Mouse (Mus musculus) ZHBTc4 (cell line): ENCODE data around the gene 6030408B16Rik.

Experiments used
- DNase-seq: peaks from one replicate; pipeline ENCODE4 v3.0.0-alpha.2; 2011; ENCODE audit warnings: low read depth, low spot score

6030408B16Rik gene

DNA sequence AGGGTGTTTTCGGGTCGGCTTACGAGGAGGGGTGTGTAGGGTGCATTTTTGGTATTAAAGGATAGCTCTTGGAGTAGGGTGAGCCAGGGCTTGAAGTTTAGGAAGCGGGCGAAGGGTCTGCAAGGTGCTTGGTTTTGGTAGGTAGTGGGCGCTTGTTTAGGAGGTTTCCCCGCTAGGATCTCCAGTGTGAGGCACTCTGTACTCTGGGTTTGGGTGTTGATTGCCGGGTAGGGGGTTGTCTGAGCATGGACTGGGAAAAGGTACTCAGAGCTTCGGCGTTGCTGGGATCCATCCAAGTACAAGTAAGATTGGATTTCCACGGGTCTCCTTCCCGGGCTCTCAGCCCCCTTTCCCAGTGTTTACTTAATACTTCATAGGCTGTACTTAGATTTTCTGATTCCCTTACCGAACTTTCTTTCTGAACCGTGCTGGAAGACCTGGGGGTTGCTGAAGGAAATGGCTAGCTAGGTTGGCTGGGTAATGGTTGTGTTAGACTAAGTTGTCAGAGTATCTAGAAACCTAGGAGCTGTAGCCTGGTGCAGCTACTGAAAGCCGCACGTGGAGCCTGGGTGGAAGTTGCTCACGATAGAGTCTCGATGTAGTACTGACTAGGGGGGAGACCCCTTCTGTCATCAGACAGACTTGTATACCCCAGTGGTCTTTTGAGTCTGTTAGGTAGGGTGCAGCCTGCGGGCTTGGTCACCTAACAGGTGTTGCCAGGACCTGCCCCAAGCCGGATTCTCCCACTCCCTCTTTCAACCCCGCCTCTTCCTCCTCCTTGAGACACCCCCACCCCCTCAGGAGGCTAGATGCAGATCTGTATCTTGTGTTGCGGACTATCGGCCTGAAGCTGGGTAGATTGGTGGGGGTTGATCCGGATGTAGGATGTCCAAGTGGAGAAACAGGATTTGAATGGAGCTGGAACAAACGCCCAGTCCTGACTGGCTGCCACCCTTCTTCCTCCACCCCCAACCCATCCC, 25.7 kb upstream of the 6030408B16Rik start:
- peak; percentile 93 for DNase-seq

DNA sequence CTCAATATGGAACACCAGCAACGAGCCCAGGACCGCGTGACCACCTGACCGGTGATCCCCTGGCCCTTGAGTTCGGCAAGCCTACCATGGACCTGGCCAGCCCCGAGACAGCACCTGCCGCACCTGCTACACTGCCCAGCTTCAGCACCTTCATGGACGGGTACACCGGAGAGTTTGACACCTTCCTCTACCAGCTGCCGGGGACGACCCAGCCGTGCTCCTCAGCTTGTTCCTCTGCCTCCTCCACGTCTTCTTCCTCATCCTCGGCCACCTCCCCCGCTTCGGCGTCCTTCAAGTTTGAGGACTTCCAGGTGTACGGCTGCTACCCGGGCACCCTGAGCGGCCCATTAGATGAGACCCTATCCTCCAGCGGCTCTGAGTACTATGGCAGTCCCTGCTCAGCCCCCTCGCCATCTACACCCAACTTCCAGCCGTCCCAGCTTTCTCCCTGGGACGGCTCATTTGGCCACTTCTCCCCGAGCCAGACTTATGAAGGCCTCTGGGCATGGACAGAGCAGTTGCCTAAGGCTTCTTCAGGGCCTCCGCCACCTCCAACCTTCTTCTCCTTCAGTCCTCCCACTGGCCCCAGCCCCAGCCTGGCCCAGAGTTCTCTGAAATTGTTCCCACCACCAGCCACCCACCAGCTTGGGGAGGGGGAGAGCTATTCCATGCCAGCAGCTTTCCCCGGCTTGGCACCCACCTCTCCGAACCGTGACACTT, 22.8 kb upstream of the 6030408B16Rik start:
- DNase-seq, result no peak

DNA sequence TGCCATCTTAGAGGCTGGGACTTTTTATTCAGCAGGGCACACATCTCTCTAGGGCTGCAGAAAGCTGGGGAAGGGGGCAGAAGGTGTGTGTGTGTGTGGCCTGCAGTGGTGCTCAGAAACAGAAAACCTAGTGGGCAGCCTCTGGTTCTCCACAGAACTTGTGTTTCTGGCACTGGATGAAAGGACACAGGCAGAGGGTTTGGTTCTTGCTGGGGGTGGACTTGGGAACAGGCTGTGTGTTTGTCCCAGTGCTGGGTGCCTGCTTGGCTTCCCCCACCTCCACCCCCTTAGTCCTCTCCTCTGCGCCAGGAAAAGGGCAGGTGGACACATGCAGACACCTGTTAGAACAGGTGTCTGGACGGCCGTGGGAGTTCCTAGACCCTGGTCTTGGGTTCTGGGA, 21.9 kb upstream of the 6030408B16Rik start:
- DNase-seq, result no peak

DNA sequence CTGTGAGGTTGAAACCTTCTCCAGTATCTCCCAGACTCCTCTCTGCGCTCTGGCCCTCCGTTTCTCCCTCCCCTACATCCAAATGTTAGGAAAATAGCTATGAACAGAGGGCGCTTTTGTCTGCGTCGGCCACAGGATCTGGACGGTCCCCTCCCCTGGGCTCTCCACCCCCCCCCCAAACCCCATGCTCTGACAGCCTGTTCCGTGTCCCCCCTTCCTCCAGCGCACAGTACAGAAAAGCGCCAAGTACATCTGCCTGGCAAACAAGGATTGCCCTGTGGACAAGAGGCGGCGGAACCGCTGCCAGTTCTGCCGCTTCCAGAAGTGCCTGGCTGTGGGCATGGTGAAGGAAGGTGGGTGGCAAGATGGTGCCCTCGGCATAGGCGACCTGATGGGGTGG, 21.5 kb upstream of the 6030408B16Rik start:
- no peak for DNase-seq

DNA sequence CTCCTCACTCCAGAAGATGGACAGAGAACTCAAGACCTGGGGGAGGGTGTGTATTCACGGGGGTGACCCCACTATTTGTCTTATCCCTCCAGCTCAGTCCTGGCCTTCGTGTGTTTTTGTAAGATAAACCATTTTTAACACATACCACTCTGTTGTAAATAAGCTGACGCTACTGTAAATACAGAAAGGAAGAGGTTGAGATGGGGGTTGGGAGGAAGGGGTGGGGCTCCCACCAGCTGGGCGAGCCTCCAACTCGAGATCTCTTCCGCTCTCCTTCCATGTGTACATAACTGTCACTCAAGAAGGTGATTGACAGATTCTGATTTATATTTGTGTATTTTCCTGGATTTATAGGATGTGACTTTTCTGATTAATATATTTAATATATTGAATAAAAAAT, 18.6 kb upstream of the 6030408B16Rik start:
- DNase-seq, result no peak

DNA sequence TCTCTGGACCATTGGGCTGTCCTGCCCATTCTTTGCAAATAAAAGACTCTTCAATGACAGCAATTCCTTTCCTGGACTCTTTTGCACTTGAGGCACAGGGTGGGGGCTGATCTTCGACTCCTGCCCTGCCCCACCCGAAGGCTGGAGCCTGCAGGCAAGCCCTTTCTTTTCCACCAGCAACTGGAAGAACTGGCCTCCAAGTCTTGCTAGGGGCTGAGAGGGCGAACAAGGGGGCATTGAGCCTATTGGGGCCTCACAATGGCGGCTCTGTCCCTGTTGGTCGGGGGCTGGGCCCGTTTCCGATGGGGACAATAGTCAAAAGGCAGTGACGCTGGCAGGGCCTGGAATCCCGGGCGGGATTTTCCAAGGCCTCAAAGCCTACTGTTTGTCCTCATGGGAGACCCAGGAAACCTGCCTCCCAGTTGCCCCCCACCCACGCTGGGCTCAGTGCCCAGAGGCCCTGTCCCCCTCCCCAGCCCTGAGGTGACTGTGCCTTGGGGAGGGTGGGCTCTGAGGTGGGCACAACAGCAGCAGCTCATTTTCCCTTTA, 15.6 kb upstream of the 6030408B16Rik start:
- DNase-seq, result peak; percentile 92

DNA sequence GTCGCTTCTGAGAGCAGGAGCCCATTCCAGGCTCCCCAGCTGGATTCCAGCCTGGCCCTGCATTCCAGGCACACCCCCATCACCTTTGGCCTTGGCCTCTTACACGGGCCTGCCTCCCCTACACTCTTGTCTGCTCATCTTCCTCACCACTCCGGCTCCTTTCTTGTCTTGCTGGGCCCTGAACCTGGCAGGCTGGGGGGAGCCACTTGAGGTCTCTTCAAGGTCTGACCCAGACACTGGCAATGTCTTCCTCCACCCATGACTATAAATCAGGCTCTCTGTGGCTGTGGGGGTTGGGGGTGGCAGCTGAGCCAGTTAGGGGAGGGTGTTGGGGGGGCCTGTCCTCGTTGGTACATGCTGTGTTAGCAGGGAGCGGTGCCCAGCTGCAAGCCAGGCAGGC, 14.4 kb upstream of the 6030408B16Rik start:
- DNase-seq, result peak; percentile 59

DNA sequence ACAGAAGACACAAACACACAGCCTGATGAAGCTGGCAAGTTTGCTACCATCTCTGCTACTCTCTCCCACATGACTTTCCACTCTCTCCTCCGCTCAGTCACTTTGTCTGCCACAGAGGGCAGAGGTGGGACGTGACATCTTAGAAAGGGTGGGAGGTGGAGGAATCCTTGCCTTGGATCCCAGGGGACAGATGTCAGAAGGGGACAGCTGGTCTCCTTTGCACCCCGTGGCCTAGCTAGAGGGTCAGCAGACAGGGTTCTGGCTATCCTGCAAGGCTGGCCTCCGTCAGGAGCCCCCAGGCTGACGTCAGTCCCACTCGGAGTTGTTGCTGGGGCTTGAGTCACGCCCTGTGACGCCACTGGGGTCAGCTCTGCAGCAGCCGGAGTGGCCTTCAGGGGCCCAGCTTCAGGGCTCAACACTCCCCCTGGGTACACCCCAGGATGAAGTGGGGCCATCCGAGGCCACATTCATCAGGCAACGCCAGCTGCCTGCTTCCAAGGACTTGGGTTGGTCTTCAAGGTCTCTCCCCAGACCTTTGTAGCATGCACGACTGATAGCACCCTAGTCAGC, 13.5 kb upstream of the 6030408B16Rik start:
- DNase-seq, result no peak

DNA sequence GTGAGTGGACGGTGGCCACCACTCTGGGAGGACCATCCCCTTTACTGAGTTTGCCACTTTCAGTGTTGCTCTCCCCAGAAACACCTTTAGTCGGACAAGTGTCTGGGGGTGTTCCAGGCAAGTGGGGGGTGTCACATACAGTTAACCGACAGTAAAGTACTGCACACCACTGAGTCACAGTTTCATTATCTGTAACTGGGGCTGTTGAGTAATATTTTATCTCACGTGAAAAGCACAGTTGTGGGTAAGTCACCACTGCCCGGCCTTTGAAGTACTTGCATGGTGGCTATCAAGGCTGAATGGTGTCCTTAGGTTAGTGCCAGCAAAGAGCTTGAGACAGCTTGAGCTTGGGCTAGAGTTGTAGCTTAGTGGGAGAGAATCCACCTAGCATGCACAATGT, 10.5 kb upstream of the 6030408B16Rik start:
- DNase-seq, result no peak

DNA sequence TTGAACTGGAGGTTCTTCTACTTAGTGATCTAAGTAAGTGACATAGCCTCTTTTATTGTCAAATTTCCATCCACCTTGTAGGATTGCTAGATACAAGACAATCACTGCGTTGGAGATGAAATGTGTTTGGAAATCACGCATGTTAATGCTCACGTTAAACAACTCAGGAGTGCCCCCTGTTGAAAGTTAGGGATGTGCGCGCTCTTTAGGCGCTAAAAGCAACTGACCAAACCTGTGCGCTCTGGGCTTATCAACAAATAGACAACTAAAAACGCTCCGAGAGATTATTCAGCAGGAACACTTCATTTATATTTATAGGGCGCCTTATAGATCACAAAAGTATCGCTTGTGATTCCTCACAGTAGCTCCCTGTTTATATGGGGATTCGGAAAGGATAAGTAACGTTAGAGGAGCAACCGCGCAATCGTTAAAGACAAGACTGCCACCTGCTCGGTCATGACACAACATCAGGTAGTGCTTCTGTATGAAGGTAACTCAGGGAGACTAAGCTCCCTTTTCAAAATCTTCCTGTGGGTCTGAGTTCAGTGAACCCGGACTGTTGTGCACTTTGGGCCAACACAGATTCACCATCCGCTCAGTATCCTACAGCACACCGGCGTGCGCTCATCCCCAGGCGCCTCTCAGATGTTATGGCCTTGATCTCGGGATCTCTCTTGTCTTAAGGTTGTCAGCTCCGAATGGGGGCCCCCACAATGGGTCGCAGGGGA, 9.7 kb upstream of the 6030408B16Rik start:
- peak; percentile 84 for DNase-seq

DNA sequence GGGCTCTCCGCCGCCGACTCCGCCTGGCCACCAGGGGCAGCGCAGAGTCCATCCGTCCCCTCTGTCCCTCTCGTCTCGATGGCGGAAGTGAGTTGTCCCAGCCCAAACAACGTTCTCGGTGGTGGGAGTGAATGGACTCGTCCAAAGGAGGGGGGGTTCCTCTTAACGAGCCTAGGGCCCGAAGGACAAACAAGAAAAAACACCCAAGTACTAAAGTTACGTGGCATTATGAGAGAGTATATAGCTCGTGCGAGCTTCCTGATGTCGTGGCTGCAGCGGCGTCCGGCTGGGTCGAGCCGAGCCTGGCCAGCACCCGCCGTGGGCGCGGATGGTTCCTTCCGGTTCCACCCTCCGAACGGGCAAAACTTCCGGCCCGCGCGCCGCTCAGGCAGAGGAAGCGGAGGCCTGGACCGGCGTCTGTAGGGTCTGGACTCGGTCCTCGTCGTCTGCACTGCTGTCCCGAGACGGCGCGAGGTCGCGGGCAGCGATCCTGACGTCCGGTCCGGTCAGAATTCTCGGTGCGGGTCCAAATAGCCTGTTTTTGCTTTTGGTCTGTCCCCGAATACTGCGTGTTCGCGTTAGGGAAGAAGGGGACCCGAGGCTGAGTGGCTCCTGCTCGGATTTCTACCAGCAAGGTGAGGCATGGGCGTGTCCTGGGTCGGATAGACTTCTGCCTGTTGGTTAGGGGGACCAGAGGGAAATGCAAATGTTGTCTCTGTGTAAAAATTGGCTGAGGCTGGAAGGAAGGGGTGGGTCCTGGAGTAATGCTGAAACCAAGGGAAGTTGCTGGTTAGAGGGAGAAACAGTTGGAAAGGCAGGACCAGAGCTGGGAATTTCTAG, 8.9 kb upstream of the 6030408B16Rik start, which contains the start of gene Atg101:
Atg101 (plus strand) TSS at position 362 of the 840 bp plus-strand sequence.
- peak; percentile 95 for DNase-seq

DNA sequence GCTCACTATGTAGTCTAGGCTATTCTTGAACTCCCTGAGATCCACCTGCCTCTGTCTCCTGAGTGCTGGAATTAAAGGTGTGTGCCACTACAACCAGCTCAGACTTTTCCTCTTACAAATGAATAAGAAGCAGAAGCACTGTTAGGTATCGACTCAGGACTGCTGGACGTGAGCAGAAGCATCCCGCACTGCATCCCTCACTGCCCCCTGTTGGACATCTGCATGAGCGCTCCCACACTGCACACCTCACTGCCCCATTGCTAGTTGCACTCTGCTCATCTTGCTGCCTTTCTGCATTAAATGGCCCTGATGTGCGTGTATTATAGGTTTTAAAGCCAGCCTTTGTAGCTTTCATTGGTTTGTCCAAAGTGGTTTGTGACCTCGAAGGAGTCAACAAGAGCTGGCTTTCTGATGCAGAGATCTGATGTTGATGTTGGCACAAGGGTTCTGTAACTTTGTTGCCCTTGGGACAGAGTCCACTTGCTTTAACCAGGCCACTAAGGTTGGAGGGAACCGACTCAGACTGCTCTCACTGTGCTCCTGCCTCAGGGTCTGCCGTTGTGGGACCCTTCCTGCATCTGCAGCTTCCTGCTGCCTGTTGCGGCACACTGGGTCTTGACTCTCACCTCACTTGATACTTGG, 6.8 kb upstream of the 6030408B16Rik start:
- DNase-seq, result peak; percentile 68

DNA sequence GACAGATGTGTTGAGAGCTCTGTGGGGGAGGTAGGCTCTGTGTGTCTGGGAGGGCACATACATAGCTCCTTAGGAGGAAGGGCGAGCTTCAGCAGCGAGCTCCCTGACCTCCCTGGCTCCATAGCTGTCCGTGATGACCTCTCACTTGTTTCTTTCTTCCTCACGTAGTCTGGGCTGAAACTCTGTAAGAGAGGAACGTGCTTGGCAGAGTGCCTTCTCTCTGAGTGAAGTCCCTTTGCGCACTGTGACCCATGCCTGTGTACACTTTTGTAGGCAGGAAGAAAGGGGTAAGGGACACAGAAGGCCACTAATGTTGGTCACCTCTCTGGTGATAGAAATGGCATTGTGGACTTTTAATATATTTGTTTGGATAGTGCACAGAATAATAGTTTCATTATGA, 5.7 kb upstream of the 6030408B16Rik start:
- DNase-seq, result no peak

DNA sequence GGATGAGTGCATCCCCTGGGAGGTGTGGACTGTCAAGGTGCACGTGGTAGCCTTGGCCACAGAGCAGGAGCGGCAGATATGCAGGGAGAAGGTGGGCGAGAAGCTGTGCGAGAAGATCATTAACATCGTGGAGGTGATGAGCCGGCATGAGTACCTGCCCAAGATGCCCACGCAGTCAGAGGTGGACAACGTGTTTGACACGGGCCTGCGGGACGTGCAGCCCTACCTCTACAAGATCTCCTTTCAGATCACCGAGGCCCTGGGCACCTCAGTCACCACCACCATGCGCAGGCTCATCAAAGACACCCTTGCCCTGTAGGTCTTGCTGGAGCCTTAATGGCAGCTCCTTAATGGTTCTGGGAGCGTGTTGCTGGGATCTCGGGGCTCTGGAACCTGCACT, 2.7 kb upstream of the 6030408B16Rik start:
- no peak for DNase-seq

DNA sequence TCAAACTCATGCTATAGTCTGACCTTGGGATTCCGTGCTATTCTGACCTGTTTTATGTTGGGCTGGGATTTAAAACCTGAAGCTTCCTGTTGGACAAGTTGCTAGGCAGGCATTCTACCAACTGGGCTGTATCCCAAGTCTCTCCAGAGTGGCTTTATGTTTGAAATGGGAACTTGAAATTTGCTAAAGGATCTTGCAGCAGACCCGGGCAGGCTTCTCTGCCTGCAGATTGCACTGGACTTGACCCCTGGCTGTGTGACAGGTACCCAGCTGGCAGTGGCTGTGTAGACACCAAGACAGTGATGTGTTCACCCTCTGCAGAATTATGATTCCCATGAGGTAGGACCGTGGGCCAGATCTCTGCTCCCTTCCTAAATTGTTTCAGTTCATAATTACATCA, 1.0 kb upstream of the 6030408B16Rik start:
- DNase-seq, result no peak

DNA sequence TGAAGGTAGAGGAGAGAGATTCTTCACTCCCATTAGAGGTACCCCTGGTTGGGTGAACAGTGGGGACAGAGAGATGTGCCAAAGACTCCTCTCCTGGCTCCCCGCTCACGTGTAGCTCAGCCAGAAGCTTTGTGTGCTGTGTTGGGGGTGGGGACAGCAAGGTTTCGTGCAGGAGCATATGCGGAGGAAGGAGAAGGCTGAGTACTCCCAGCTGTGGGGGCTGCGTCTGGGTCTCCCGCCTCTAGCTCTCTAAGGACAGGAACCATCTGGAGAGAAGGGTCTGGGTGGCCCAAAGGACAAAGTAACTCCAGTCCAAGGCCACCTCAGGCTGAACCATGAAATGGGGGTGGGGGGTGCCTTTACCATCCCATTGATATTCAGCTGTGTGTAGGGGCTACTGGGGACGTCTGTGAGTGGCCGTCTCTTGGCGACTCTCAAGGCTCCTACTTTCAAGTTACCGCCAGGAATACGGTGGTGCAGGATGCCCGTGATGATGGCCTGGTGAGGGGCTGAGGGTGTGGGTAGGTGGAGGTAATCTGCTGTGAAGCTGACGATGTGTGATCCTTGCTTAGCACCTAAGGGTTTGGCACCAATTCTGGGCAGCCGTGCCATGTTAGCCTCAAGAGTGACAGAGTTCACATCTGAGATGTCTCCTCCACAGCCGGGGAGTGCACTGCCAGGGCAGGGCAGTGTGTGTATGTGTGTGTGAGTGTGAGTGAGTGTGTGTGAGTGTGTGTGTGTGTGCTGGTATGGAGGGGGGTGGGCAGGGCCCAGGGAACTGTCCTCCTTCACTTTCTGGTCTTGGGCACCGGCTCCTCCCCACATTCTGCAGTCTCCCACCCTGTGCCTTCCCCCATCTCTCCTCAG, 1.2 kb downstream of the 6030408B16Rik start:
- DNase-seq, result no peak

DNA sequence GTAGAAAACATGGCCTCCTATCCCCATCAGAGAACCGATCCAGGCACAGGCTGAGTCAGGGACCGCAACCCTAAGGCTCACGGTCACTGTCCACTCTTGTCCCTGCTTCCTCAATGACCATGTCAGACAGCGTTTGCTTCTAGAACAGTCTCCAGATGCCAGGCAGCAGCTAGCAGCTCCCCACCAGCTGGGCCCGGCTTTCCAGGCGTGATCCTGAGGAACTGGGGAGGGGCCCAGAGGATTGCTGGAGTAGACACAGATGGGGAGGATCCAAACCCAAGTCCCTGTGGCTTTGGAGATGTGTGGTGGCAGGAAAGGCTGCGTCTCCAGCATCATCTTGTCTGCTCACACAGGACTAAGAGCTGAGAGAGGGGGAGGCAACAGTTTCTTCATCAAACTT, 2.1 kb downstream of the 6030408B16Rik start:
- no peak for DNase-seq

DNA sequence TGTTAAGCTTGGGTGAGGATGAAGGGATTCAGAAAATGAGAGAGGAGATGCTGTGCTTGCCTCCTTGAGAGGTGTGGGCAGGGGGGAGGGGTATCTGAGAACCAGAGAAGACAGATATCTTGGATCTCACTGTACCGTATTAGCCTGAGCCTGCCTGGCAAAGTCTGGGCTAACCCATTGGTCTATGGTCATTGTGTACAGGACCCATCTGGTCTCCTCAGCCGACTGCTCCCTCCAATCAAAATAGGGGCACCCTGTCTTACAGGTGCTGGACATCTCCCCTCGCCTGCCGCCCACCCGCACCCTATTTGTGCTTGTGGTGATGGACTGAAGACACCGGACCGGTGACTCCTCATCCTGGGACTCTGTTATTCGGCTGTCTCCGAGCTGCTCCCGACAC, 2.6 kb downstream of the 6030408B16Rik start:
- DNase-seq, result no peak

DNA sequence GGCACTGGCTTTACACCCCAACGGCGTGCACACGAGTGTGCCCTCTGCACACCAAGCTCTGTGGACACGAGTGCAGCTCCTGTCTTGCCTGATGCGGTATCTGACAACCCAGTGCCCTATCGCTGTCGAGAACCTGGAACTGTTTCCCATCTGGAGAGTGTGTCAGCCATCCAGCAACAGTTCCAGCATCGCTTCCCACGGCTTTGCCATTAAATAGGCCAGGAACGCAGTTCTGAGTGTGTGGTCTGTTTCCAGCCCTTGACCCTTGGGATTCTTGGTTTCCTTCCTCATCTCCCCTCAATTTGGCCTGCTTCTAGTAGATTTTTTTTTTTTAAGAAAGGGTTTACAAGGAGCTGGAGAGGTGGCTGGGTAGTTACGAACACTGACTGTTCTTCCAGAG, 3.1 kb downstream of the 6030408B16Rik start:
- no peak for DNase-seq
